Mouse (Mus musculus) kidney, embryonic 15.5 days (tissue): ENCODE measurements around the gene Hsd17b2. TPM values are rescaled to one million over a fixed set of nuclear protein-coding genes. Genes with fewer than 3 reads are reported as not detected.

Source experiments
- ATAC-seq: fragments of 200-750 bp; cut with Nextera tagmentation; replicated peaks from 2 replicates; pipeline ENCODE4 v1.8.0; 2017; ENCODE audit warnings: moderate TSS enrichment; ENCODE audit not compliant: low FRiP score
- H3K27ac ChIP-seq: fragments of 300-500 bp; sonication (generic); 2 replicates; pipeline ENCODE4 v1.5.1; 2015; ENCODE audit warnings: mild to moderate bottlenecking, inconsistent platforms
- H3K27me3 ChIP-seq: fragments of 300-500 bp; sonication (generic); 2 replicates; pipeline ENCODE4 v1.6.1; 2015; ENCODE audit warnings: inconsistent platforms
- H3K36me3 ChIP-seq: fragments of 300-500 bp; sonication (generic); 2 replicates; pipeline ENCODE4 v1.6.1; 2015; ENCODE audit warnings: inconsistent platforms
- H3K4me1 ChIP-seq: fragments of 300-500 bp; sonication (generic); 2 replicates; pipeline ENCODE4 v1.6.1; 2015; ENCODE audit warnings: inconsistent platforms
- H3K4me2 ChIP-seq: fragments of 300-500 bp; sonication (generic); 2 replicates; pipeline ENCODE4 v1.6.1; 2015; ENCODE audit warnings: moderate library complexity, mild to moderate bottlenecking, inconsistent platforms
- H3K4me3 ChIP-seq: fragments of 300-500 bp; sonication (generic); replicated peaks from 2 replicates; pipeline ENCODE4 v1.5.1; 2015; ENCODE audit warnings: mild to moderate bottlenecking, inconsistent platforms
- H3K9ac ChIP-seq: fragments of 300-500 bp; sonication (generic); 2 replicates; pipeline ENCODE4 v1.6.1; 2015; ENCODE audit warnings: mild to moderate bottlenecking, inconsistent platforms
- H3K9me3 ChIP-seq: fragments of 300-500 bp; sonication (generic); replicated peaks from 2 replicates; pipeline ENCODE4 v1.6.1; 2016; ENCODE audit warnings: inconsistent platforms
- WGBS: fragments of 180-500 bp; shearing (Covaris S2); methylation state at CpG from one replicate; pipeline ENCODE4 v1.1.7; 2015; ENCODE audit warnings: mixed read lengths; 5-methylcytosine and 5-hydroxymethylcytosine counted together
- polyA plus RNA-seq: library from polyadenylated mRNA; unstranded; fragments of >200 nt; fragmentation: Nextera tagmentation; extraction: Ambion mirVana; gene quantifications from 2 replicates; pipeline ENCODE4 v1.2.1, GENCODE M21; 2015

Gene Hsd17b2
- polyA plus RNA-seq, 1 experiment from 2014 or later: 2.2 TPM

DNA sequence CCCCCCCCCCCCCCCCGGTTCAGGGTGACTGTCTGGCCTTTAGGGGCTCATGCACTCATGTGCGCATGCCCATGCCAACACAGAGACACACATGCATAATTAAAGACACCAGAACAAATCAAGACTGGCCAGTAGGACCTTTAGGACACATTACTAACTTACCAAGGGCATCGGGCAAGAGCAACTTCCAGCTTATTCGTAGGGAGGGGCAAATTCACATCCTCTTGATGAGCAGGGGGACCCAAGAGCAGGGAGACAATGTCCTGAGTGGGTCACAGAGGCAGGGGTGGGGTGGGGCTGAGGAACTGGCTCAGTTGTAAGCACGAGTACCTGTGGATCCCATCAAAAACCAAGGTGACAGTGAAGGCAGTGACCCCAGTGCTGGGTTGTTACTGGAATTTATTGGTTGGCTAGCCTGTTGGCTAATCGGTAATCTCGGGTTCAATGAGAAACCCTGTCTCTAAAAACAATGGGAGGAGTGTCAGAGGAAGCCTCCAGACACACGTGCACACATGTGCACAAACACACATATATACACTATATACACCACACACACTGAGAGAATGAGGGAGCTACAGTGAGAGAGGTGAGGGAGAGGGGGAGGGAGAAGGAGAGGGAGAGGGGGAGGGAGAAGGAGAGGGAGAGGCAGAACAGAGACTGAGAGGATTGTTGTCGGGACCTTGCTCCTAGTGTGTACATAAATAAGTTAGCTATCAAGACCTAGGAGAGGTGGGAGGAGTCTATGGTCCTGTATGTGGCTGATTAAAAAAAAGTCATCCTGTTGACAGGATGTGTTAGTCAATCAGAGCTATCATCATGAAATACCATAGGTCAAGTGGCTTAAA is 46.4 kb downstream of the Hsd17b2 start:
- Histone ChIP-seq H3K9me3 (no peaks in the 10 kb centered on the region), H3K27ac (peak overlapping the region; percentile 60), H3K36me3 (no peaks in the 10 kb centered on the region), H3K9ac (no peak overlapping the region), H3K4me1 (no peaks in the 10 kb centered on the region), H3K27me3 (no peaks in the 10 kb centered on the region), H3K4me3 (no peak overlapping the region), H3K4me2 (no peak overlapping the region)
- 59% methylated on average over 8 of the region's 9 CpGs for WGBS
- ATAC-seq: peak; percentile 78; the same call in 1 of the 2 replicates

GRCm38 (mm10) chr8:117749436-117749835 is 47.7 kb downstream of the Hsd17b2 start:
- no peaks in the 10 kb centered on the region for H3K4me1 ChIP-seq
- no peaks in the 10 kb centered on the region for H3K36me3 ChIP-seq
- no peak overlapping the region for H3K27ac ChIP-seq
- H3K9me3 ChIP-seq: no peaks in the 10 kb centered on the region
- H3K9ac ChIP-seq: no peak overlapping the region
- H3K4me2 ChIP-seq: no peak overlapping the region
- WGBS: 51% methylated on average over 2 of the region's 2 CpGs
- no peaks in the 10 kb centered on the region for H3K27me3 ChIP-seq
- no peak for ATAC-seq
- no peak overlapping the region for H3K4me3 ChIP-seq

- ATAC-seq: no peak
- no peak overlapping the region for H3K27ac ChIP-seq
- H3K4me3 ChIP-seq: no peak overlapping the region
- H3K4me2 ChIP-seq: no peak overlapping the region
- no peaks in the 10 kb centered on the region for H3K4me1 ChIP-seq
- H3K36me3 ChIP-seq: no peaks in the 10 kb centered on the region
- no peaks in the 10 kb centered on the region for H3K27me3 ChIP-seq
- no peak overlapping the region for H3K9ac ChIP-seq
- H3K9me3 ChIP-seq: no peaks in the 10 kb centered on the region
- WGBS: 76% methylated on average over 11 of the region's 11 CpGs
These were observed 56.2 kb downstream of the Hsd17b2 start for GRCm38 (mm10) chr8:117757900-117758299.

GRCm38 (mm10) chr8:117762776-117763175 is 61.1 kb downstream of the Hsd17b2 start:
- H3K27me3 ChIP-seq: no peaks in the 10 kb centered on the region
- no peaks in the 10 kb centered on the region for H3K9me3 ChIP-seq
- H3K9ac ChIP-seq: no peak overlapping the region
- 82% methylated on average over 6 of the region's 6 CpGs for WGBS
- no peak overlapping the region for H3K4me3 ChIP-seq
- H3K27ac ChIP-seq: no peak overlapping the region
- ATAC-seq: no peak
- H3K4me2 ChIP-seq: no peak overlapping the region
- no peaks in the 10 kb centered on the region for H3K4me1 ChIP-seq
- no peaks in the 10 kb centered on the region for H3K36me3 ChIP-seq

DNA sequence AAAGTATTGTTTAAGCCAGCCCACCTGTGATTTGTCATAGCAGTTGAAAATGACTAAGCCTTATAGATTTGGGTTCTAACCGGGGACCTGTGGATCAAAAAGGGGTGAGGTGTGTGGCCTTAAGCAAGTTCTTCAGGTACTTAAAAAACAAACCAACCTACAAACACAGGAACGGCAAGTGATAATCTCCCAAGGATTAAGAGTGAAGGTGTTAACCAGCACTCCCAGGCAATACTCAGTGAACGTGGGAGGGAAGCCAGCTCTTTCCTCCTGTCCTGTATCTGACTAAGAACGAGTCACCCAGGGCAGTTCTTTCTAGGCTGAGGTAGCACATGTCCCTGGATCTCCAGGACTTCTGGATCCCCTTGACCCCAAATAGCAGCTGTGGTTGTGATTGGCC is 62.9 kb downstream of the Hsd17b2 start:
- no peak for ATAC-seq
- 71% methylated on average over 4 of the region's 4 CpGs for WGBS

DNA sequence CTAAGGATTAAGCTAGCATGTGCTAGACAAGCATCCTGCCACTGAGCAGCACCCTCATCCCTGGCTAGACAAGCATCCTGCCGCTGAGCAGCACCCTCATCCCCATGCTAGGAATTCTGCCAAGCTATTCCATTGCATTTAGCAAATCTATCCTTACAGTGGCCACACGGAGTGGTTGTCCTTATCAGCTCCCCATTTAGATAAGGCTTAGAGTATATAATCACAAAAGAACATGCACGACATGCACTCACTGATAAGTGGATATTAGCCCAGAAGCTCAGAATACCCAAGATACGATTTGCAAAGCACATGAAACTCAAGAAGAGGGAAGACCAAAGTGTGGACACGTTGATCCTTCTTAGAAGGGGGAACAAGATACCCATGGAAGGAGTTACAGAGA is 64.2 kb downstream of the Hsd17b2 start:
- Histone ChIP-seq H3K4me1 (no peaks in the 10 kb centered on the region), H3K36me3 (no peaks in the 10 kb centered on the region), H3K9ac (no peak overlapping the region), H3K27ac (no peak overlapping the region), H3K27me3 (no peaks in the 10 kb centered on the region), H3K9me3 (no peaks in the 10 kb centered on the region), H3K4me3 (no peak overlapping the region), H3K4me2 (no peak overlapping the region)
- 66% methylated on average over 5 of the region's 5 CpGs for WGBS
- no peak for ATAC-seq

More for the DNA sequence above, 62.9 kb downstream of the Hsd17b2 start:
- H3K27ac ChIP-seq: no peak overlapping the region
- no peak overlapping the region for H3K4me2 ChIP-seq
- H3K27me3 ChIP-seq: no peaks in the 10 kb centered on the region
- no peak overlapping the region for H3K4me3 ChIP-seq
- H3K4me1 ChIP-seq: no peaks in the 10 kb centered on the region
- no peak overlapping the region for H3K9ac ChIP-seq
- no peaks in the 10 kb centered on the region for H3K9me3 ChIP-seq
- no peaks in the 10 kb centered on the region for H3K36me3 ChIP-seq

DNA sequence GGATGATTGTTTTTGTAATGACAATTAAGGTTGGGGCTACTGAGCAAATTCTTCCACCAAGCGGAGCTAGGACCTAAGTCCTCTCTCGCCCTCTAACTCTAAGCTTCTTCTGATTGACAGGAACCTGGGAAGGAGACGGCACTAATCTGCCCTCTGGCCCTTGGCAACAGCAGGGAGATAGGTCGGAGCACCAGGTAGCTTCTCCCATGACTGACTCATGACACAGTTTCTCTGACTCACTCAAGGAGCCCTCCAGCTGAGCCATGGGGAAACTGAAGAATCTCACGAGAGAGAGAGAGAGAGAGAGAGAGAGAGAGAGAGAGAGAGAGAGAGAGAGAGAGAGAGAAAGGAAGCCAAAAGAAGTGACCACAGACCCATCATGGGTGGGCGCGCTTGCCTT is 67.3 kb downstream of the Hsd17b2 start:
- no peak for ATAC-seq

DNA sequence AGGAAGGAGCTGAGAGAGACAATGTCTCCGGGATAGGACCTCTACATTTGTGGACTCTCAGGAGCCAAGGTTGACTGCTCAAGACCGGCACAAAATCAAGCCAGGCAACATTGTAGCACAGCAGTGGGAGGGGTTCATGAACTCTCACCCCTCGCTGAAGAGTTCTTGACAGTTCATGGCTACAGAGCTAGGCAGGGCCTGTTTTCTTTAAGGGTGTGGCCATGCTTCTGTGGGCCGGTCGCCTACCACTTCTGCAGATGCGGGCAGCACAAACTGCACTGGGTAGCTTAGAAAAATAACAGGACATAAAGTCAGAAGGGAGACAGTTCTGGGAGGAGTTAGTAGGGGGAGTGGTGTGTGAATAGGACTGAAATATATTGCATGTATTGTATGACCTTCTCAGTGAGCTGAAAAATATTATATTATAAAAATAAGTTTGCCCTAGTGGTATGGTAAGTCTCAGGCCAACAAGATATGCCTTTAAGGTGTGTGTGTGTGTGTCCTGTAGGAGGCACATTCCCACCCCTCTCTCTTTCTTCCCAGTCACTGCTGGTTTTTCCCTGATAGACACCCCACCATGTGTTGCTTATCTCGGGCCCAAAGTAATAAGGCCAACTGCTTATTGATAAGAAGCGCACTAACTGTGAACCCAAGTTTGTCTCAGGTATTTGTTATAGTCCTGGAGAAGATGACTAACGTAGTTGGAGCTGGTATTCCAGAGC is 69.6 kb downstream of the Hsd17b2 start:
- Histone ChIP-seq H3K9ac (no peak overlapping the region), H3K36me3 (no peaks in the 10 kb centered on the region), H3K9me3 (no peaks in the 10 kb centered on the region), H3K27ac (no peak overlapping the region), H3K4me1 (no peaks in the 10 kb centered on the region), H3K4me2 (no peak overlapping the region), H3K27me3 (no peaks in the 10 kb centered on the region), H3K4me3 (no peak overlapping the region)
- ATAC-seq: no peak; the same call in 1 of the 2 replicates
- 65% methylated on average over 9 of the region's 9 CpGs for WGBS

More for the DNA sequence above, 67.3 kb downstream of the Hsd17b2 start:
- Histone ChIP-seq H3K9ac (no peak overlapping the region), H3K27ac (no peak overlapping the region), H3K4me1 (no peaks in the 10 kb centered on the region), H3K4me3 (no peak overlapping the region), H3K9me3 (no peaks in the 10 kb centered on the region), H3K36me3 (no peaks in the 10 kb centered on the region), H3K27me3 (no peaks in the 10 kb centered on the region), H3K4me2 (no peak overlapping the region)
- 79% methylated on average over 7 of the region's 7 CpGs for WGBS

- no peak for ATAC-seq
- Histone ChIP-seq H3K27me3 (no peaks in the 10 kb centered on the region), H3K9me3 (no peaks in the 10 kb centered on the region), H3K9ac (no peak overlapping the region), H3K36me3 (no peaks in the 10 kb centered on the region), H3K4me2 (no peak overlapping the region), H3K4me1 (no peaks in the 10 kb centered on the region), H3K27ac (no peak overlapping the region), H3K4me3 (no peak overlapping the region)
- 69% methylated on average over 2 of the region's 2 CpGs for WGBS
These were observed 70.4 kb downstream of the Hsd17b2 start for GRCm38 (mm10) chr8:117772126-117772525.

DNA sequence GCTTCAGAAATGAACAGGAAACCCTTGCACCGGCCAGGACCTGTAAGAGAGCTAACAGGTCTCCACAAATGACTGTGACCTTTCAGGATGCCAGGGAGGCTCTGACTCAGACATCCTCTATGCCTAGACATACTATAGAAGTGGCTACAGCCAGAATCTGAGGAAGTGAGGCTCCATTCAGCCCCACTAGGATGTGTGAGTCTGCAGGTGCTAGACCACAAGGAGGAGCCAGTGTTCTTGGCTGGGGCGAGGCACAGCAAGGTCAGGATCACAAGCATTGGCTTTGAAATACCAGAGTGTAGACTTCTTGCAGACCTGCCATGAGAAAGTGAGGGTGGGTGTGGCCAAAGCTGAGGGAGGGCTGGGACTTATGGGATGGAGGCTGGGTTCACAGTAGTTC is 70.9 kb downstream of the Hsd17b2 start:
- Histone ChIP-seq H3K36me3 (no peaks in the 10 kb centered on the region), H3K4me1 (no peaks in the 10 kb centered on the region), H3K9me3 (no peaks in the 10 kb centered on the region), H3K27me3 (no peaks in the 10 kb centered on the region), H3K4me2 (no peak overlapping the region), H3K27ac (no peak overlapping the region), H3K9ac (no peak overlapping the region), H3K4me3 (no peak overlapping the region)
- 52% methylated on average over 2 of the region's 2 CpGs for whole genome bisulfite sequencing
- no peak for ATAC-seq

DNA sequence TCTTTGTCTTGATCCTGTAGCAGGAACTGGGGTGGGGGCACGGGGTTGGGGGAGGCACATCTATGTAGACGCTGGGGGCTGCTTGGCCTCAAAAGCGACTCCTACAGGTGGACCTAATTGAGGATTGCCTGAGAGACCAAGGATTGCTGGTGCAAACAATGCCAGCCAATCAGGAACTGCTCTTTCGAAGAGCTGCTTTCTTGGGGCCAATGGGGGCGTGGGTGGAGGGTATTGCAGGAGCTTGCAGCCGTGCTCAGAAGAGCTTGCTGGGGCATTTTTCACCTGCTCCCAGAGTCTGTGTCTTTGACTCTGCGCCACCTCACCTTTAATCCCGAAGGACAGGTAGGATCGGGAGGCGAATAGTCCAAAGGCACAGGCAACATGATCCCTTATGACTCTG is 73.9 kb downstream of the Hsd17b2 start:
- H3K4me2 ChIP-seq: no peak overlapping the region
- H3K9me3 ChIP-seq: no peaks in the 10 kb centered on the region
- 45% methylated on average over 10 of the region's 10 CpGs for WGBS

DNA sequence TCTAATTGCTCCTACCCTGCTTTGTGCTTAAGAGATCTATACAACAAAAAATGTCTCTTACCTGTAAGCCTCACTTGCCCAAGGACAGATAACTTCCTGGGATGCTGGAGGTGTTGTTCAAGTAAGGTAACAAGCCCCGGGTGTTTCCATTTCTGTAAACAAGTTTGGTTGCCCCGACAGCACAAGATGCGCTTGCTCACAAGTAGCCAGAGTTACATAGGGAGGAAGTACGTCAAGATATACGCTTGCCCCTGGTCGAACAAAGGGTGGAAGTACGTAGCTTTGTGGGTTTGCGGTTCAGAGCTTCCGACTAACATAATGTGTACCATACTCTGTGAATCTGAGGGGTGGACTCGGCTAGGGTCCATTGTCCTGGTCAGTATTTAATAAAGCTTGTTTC is 74.4 kb downstream of the Hsd17b2 start:
- H3K36me3 ChIP-seq: no peaks in the 10 kb centered on the region
- H3K4me1 ChIP-seq: no peaks in the 10 kb centered on the region
- WGBS: 86% methylated on average over 10 of the region's 10 CpGs
- H3K4me3 ChIP-seq: no peak overlapping the region
- no peaks in the 10 kb centered on the region for H3K27me3 ChIP-seq
- H3K4me2 ChIP-seq: no peak overlapping the region
- no peak for ATAC-seq
- H3K9me3 ChIP-seq: no peaks in the 10 kb centered on the region
- H3K9ac ChIP-seq: no peak overlapping the region
- no peak overlapping the region for H3K27ac ChIP-seq

More for the DNA sequence above, 73.9 kb downstream of the Hsd17b2 start:
- Histone ChIP-seq H3K27ac (no peak overlapping the region), H3K27me3 (no peaks in the 10 kb centered on the region), H3K4me1 (no peaks in the 10 kb centered on the region), H3K4me3 (no peak overlapping the region), H3K36me3 (no peaks in the 10 kb centered on the region), H3K9ac (no peak overlapping the region)
- ATAC-seq: no peak
